Mouse (Mus musculus) left cerebral cortex, postnatal 10 days (tissue): ENCODE measurements at regions not wholly inside any gene's neighbourhood (a gene's known extent, or its start where the extent isn't known, plus 50 kb on each side); places are given as distances from the start of the nearest gene placed in this dataset.

Experiments used
- DNase-seq, 2 experiments: peaks; one replicate each; pipeline ENCODE4 v3.0.0; 2021 to 2022; ENCODE audit warnings: low spot score in 2 of 2, mixed read lengths in 1 of 2; ENCODE audit errors: extremely low spot score in 1 of 2
- intact Hi-C: fragments of 180-260 bp; cut with DNase I; formaldehyde crosslinking; loops from one replicate; pipeline ENCODE4 v1.15.1; 2025

GRCm38 (mm10) chr2:99831251-99831650 is 1164.2 kb upstream of the Gm10800 start:
- DNase-seq, result peak in 1 of 2 experiments; percentile 9

GRCm38 (mm10) chr2:99821691-99822090 is 1154.6 kb upstream of the Gm10800 start:
- intact Hi-C loops, result no loop called here

More at GRCm38 (mm10) chr2:99831251-99831650, 1164.2 kb upstream of the Gm10800 start:
- intact Hi-C loops, result no loop called here

More at GRCm38 (mm10) chr2:99821691-99822090, 1154.6 kb upstream of the Gm10800 start:
- DNase-seq, result no peak
